Mouse (Mus musculus): ENCODE data around the gene Coro1c.

DNA sequence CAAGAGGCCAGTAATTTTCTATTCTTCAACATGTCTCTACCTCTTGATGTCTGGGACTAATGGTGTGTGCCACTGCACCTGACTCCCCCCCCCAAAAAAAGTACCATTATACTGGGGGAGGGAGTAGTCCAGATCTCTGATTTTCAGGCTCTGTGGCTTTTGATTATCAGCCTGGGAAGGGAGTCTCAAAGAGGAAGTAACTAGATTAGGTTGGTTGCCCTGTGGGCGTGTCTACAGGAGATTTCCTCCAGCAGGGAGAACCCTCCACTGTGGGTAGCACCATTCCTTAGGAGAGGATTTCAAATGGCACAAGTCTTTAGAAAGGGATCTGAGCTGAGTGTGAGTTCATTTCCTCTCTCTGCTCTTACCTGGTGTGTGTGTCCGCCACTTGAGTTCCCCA, 95.9 kb downstream of the Coro1c start:
- no peak for TF ChIP-seq CTCF (IDR thresholded peaks at IDR 0.05; ENCODE audit: low read depth, low read length)
- no peak for TF ChIP-seq POLR2A (IDR thresholded peaks at IDR 0.05; ENCODE audit: borderline replicate concordance, low read depth, low read length)

Measured in bone marrow macrophage, adult 2 months (primary cell).